Mouse (Mus musculus) heart, postnatal 0 days (tissue): Measurements from ENCODE around the gene Rundc1. TPM values are rescaled to one million over a fixed set of nuclear protein-coding genes. Genes with fewer than 3 reads are reported as not detected.
A peak's percentile ranks its signal among the peaks of the same experiment; 100 is the strongest.

Experiments
- ATAC-seq: fragments of 200-750 bp; cut with Nextera tagmentation; 2 replicates; pipeline ENCODE4 v1.8.0; 2017; ENCODE audit warnings: low read depth, moderate number of reproducible peaks, moderate library complexity; ENCODE audit not compliant: insufficient read depth
- DNase-seq: peaks from one replicate; pipeline ENCODE4 v3.0.0-alpha.2; 2016; ENCODE audit warnings: low spot score
- H3K27ac ChIP-seq: fragments of 300-500 bp; sonication (generic); 2 replicates; pipeline ENCODE4 v1.5.1; 2014; ENCODE audit warnings: low read depth, mild to moderate bottlenecking
- H3K27me3 ChIP-seq: fragments of 300-500 bp; sonication (generic); 2 replicates; pipeline ENCODE4 v1.6.1; 2014; ENCODE audit warnings: low read length, mixed read lengths; ENCODE audit not compliant: control insufficient read depth, insufficient read depth
- H3K36me3 ChIP-seq: fragments of 300-500 bp; sonication (generic); replicated peaks from 2 replicates; pipeline ENCODE4 v1.6.1; 2014; ENCODE audit warnings: low read length, mixed read lengths; ENCODE audit not compliant: control insufficient read depth, insufficient read depth
- H3K4me1 ChIP-seq: fragments of 300-500 bp; sonication (generic); 2 replicates; pipeline ENCODE4 v1.6.1; 2014; ENCODE audit warnings: antibody characterized with exemption; ENCODE audit not compliant: control insufficient read depth, insufficient read depth
- H3K4me2 ChIP-seq: fragments of 300-500 bp; sonication (generic); 2 replicates; pipeline ENCODE4 v1.6.1; 2014; ENCODE audit warnings: low read depth, mild to moderate bottlenecking, low read length, moderate library complexity
- H3K4me3 ChIP-seq: fragments of 300-500 bp; sonication (generic); 2 replicates; pipeline ENCODE4 v1.5.1; 2014; ENCODE audit warnings: low read depth, low read length
- H3K9ac ChIP-seq: fragments of 300-500 bp; sonication (generic); replicated peaks from 2 replicates; pipeline ENCODE4 v1.6.1; 2014; ENCODE audit warnings: low read depth, low read length, mixed read lengths
- H3K9me3 ChIP-seq: fragments of 300-500 bp; sonication (generic); replicated peaks from 2 replicates; pipeline ENCODE4 v1.6.1; 2016; ENCODE audit warnings: low read length; ENCODE audit not compliant: control insufficient read depth
- CTCF ChIP-seq: IDR thresholded peaks from 2 replicates; pipeline ENCODE4 v1.5.1; 2016; ENCODE audit warnings: antibody characterized with exemption, control low read depth, low read depth
- EP300 ChIP-seq: IDR thresholded peaks from 2 replicates; pipeline ENCODE4 v1.6.1; 2016; ENCODE audit warnings: antibody characterized with exemption, low read depth
- WGBS: fragments of 180-500 bp; shearing (Covaris S2); extraction: QIAGEN DNeasy Blood & Tissue Kit; methylation state at CpG from one replicate; pipeline ENCODE4 v1.1.7; 2014; 5-methylcytosine and 5-hydroxymethylcytosine counted together
- polyA plus RNA-seq: library from polyadenylated mRNA; unstranded; fragments of >200 nt; fragmentation: Nextera tagmentation; extraction: Ambion mirVana; gene quantifications from 2 replicates; pipeline ENCODE4 v1.2.1, GENCODE M21; 2015
- total RNA-seq: library from RNA; depleted of rRNA; stranded (reverse); fragments of >200 nt; gene quantifications from 2 replicates; pipeline ENCODE4 v1.2.3, GENCODE M21; 2014; ENCODE audit warnings: low replicate concordance

Rundc1 gene
- total and polyA plus RNA-seq, 2 experiments from 2014 or later, result 7.5 to 11.7 TPM

DNA sequence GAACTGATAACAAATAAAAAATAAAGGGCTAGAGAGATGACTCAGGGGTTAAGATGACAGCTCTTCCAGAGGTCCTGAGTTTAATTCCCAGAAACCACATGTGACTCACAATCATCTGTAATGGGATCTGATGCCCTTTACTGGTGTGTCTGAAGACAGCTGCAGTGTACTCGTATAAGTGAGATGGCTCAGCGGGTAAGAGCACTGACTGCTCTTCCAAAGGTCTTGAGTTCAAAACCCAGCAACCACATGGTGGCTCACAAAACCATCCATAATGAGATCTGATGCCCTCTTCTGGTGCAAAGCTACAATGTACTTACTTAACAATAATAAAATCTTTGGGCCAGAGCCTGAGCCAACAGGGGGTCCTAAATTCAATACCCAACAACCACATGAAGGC, 9.6 kb upstream of the Rundc1 start:
- Histone ChIP-seq H3K4me3 (no peak overlapping the region), H3K9ac (no peak overlapping the region), H3K9me3 (no peaks in the 10 kb centered on the region), H3K4me2 (no peak overlapping the region), H3K4me1 (0 out of 2 replicates have a peak, but pooled peaks cover 8% of the 10 kb centered on the region), H3K27me3 (no peaks in the 10 kb centered on the region), H3K27ac (no peak overlapping the region), H3K36me3 (peaks cover 23% of the 10 kb centered on the region)
- WGBS, result 93% methylated on average over 2 of the region's 2 CpGs
- no peak for TF ChIP-seq CTCF
- no peak for TF ChIP-seq EP300
- DNase-seq, result no peak
- no peak for ATAC-seq

DNA sequence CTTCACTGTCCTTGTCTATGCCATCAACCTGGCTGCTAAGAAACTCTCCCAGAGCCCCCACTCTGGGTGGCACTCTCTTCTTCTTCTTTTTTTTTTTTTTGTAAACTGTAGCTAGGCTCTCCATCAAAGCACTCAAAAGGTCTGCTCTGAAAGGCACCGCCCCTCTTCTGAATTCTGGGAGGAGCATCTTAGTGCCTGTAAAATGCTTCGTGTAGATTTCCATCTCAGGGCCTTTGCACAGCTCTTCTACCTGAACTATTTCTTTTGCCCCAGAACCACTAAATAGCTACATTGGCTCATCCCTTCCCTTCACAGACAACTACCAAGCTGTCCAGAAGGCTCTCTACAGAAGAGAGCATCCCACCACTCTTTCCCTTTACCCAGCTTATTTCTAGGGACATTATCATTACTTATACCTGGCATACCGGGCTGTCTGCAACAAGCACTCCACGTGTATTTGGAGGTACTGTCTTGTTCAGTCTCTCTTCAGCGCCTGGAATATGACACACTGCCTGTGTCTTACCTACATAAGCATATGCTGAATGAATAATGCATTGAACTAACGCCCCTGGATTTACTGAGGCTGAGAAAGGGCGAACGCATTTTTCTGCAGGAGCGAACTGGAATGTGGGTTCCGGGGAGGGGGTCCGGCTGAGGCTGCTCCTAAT, 8.3 kb upstream of the Rundc1 start:
- TF ChIP-seq CTCF (no peak), EP300 (no peak)
- DNase-seq, result no peak
- Histone ChIP-seq H3K4me3 (peak overlapping the region; percentile 88), H3K27ac (peak overlapping the region; percentile 66), H3K9me3 (no peaks in the 10 kb centered on the region), H3K4me2 (peak overlapping the region; percentile 80), H3K36me3 (peaks cover 13% of the 10 kb centered on the region), H3K4me1 (0 out of 2 replicates have a peak, but pooled peaks cover 8% of the 10 kb centered on the region), H3K9ac (peak overlapping the region; percentile 85), H3K27me3 (no peaks in the 10 kb centered on the region)
- no peak for ATAC-seq
- WGBS, result 1% methylated on average over 11 of the region's 11 CpGs

DNA sequence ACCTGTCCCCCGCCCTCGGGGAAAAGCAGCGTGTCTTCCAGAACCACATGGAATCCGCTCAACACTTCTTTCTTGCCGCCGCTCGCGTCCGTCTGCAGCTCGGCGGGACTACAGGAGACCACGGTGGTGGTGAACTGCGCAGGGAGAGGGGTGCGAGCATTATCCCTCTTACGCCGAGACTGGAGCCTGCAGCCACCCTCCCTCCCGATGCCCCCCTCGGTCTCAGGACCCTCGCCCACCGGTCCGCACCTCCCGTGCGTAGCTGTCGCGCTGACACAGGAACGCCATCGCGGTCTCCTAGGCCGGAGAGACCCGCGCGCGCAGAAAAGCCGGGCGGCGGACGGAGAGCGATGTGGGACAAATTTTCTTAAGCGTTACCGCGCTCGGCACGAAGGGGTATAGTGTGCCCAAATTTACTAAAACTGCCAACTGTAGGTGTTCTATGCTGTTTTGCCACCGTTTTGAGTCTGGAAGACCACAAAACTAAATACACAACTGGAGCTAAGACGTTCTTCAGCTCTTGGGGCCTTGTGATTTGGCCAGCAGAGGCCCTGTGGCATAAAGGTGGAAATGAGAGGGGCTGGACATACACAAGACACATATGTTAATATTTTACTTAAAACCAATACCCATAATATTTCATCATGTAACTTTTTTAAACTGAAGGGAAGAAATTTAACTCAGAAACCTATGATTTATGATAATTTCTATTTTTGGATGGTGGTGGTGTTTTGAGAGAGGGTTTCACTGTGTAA, 7.6 kb upstream of the Rundc1 start, which contains the start of gene Aarsd1:
Gene Aarsd1 (minus strand): TSS at position 515 of the 755 bp plus-strand sequence.
- peak within 1 kb of the TSS; percentile 80 for H3K4me2 ChIP-seq
- WGBS, result under 1% methylated on average over 45 of the region's 45 CpGs
- no peaks in the 10 kb centered on the region for H3K9me3 ChIP-seq
- DNase-seq (peak; percentile 66), ATAC-seq (peak; percentile 82)
- peak within 1 kb of the TSS; percentile 85 for H3K9ac ChIP-seq
- H3K4me1 ChIP-seq, result 0 out of 2 replicates have a peak, but pooled peaks cover 8% of the 10 kb centered on the region
- H3K4me3 ChIP-seq, result peak within 1 kb of the TSS; percentile 88
- peak within 1 kb of the TSS; percentile 66 for H3K27ac ChIP-seq
- peaks cover 16% of the 10 kb centered on the region for H3K36me3 ChIP-seq
- H3K27me3 ChIP-seq, result no peaks in the 10 kb centered on the region
- no peak for TF ChIP-seq CTCF
- TF ChIP-seq EP300, result no peak

DNA sequence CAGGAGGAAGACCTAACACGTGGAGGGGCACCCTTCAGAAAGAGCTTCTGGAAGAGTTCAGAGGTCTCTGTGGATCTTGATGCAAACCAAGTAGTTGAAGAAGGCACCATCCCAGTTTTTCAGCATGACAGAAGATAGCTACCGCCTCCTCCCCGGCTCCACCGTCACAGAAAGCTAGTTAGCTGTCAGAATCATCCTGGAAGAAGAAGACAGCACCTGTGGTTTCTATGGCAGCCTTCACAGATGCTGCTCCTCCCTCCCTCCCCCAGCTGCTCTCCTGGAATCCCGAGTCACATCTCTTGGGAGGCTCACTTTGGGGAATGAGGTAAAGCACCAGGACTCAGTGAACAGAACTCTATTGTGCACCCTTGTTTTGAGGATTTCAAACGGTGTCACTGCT, 5.9 kb upstream of the Rundc1 start:
- no peak for TF ChIP-seq CTCF
- TF ChIP-seq EP300, result no peak
- no peaks in the 10 kb centered on the region for H3K9me3 ChIP-seq
- H3K4me2 ChIP-seq, result no peak overlapping the region
- H3K4me3 ChIP-seq, result no peak overlapping the region
- no peak for ATAC-seq
- H3K9ac ChIP-seq, result no peak overlapping the region
- no peak for DNase-seq
- WGBS, result 59% methylated on average over 6 of the region's 6 CpGs
- no peak overlapping the region for H3K27ac ChIP-seq
- H3K27me3 ChIP-seq, result no peaks in the 10 kb centered on the region
- peaks cover 12% of the 10 kb centered on the region; the same call in 1 of the 2 replicates for H3K36me3 ChIP-seq
- 0 out of 2 replicates have a peak, but pooled peaks cover 8% of the 10 kb centered on the region for H3K4me1 ChIP-seq

DNA sequence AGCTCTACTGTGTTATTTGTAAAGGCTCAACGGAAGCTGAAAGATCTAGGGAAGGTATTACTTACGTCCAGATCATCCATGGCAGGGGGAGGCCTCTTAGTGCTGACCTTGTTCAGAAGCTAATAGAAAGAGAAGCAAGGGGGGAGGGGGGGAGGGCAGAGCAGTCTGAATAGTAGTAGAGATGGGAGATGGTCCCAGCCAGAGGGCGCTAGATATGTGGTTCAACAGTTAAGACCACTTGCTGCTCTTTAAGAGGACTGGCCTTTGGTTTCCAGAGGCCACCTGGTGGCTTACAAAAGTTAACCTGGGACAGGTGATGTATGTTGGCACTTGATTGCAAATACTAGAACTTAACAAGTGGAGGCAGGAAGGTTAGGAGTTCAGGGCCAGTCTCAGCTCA, 5.3 kb upstream of the Rundc1 start:
- H3K9ac ChIP-seq, result no peak overlapping the region
- H3K9me3 ChIP-seq, result no peaks in the 10 kb centered on the region
- 0 out of 2 replicates have a peak, but pooled peaks cover 8% of the 10 kb centered on the region for H3K4me1 ChIP-seq
- WGBS, result 50% methylated on average over 3 of the region's 3 CpGs
- H3K27me3 ChIP-seq, result no peaks in the 10 kb centered on the region
- ATAC-seq (no peak), DNase-seq (no peak)
- no peak overlapping the region for H3K4me2 ChIP-seq
- H3K27ac ChIP-seq, result no peak overlapping the region
- peaks cover 12% of the 10 kb centered on the region; the same call in 1 of the 2 replicates for H3K36me3 ChIP-seq
- TF ChIP-seq EP300 (no peak), CTCF (peak; percentile 25; the same call in 1 of the 2 replicates)
- no peak overlapping the region for H3K4me3 ChIP-seq
